Mouse (Mus musculus) MEL (cell line): ENCODE data around the gene 4930503B20Rik. TPM values are rescaled to one million over a fixed set of nuclear protein-coding genes. Genes with fewer than 3 reads are reported as not detected.

Source experiments
- DNase-seq: peaks from one replicate; pipeline ENCODE4 v3.0.0; 2011; ENCODE audit warnings: low read depth, low spot score
- H3K27ac ChIP-seq: 2 replicates; pipeline ENCODE4 v1.5.1; 2012; ENCODE audit warnings: low read depth, mild to moderate bottlenecking, control low read depth, low read length, moderate library complexity; ENCODE audit not compliant: control insufficient read depth
- H3K27me3 ChIP-seq, 2 experiments: fragments of 150-350 bp in 1 of 2; sonication (generic) in 1 of 2; 2 replicates each; pipeline ENCODE4 v1.6.1; 2012; ENCODE audit warnings: low read length in 2 of 2, mild to moderate bottlenecking in 2 of 2, improper control_type of control experiment in 1 of 2, moderate library complexity in 1 of 2; ENCODE audit not compliant: insufficient read depth in 2 of 2, control insufficient read depth in 1 of 2
- H3K36me3 ChIP-seq, 2 experiments: 2 replicates each; pipeline ENCODE4 v1.6.1; 2012 to 2014; ENCODE audit warnings: low read length in 2 of 2, improper control_type of control experiment in 1 of 2, inconsistent platforms in 1 of 2, mild to moderate bottlenecking in 1 of 2; ENCODE audit not compliant: insufficient read depth in 2 of 2, control insufficient read depth in 1 of 2
- H3K4me1 ChIP-seq, 2 experiments: fragments of 150-350 bp in 1 of 2; sonication (generic) in 1 of 2; 2 replicates each; pipeline ENCODE4 v1.6.1; 2012; ENCODE audit warnings: low read length in 2 of 2, improper control_type of control experiment in 1 of 2, mild to moderate bottlenecking in 1 of 2; ENCODE audit not compliant: insufficient read depth in 2 of 2, control insufficient read depth in 1 of 2
- H3K4me3 ChIP-seq, 2 experiments: fragments of 150-350 bp in 1 of 2; sonication (generic) in 1 of 2; 2 replicates each; pipeline ENCODE4 v1.5.1; 2012; ENCODE audit warnings: low read depth in 2 of 2, low read length in 2 of 2, mild to moderate bottlenecking in 2 of 2, moderate library complexity in 2 of 2, control low read depth in 1 of 2, improper control_type of control experiment in 1 of 2; ENCODE audit not compliant: control insufficient read depth in 1 of 2, insufficient read depth in 1 of 2
- H3K79me2 ChIP-seq: 2 replicates; pipeline ENCODE4 v1.6.1; 2012; ENCODE audit warnings: mild to moderate bottlenecking, low read length, moderate library complexity; ENCODE audit not compliant: control insufficient read depth, poor library complexity, insufficient read depth
- H3K9ac ChIP-seq: 2 replicates; pipeline ENCODE4 v1.6.1; 2012; ENCODE audit warnings: low read depth, mild to moderate bottlenecking, control low read depth, low read length, moderate library complexity; ENCODE audit not compliant: control insufficient read depth, poor library complexity, severe bottlenecking
- H3K9me3 ChIP-seq: fragments of 150-350 bp; sonication (generic); replicated peaks from 2 replicates; pipeline ENCODE4 v1.6.1; 2012; ENCODE audit warnings: mild to moderate bottlenecking, low read length, improper control_type of control experiment, moderate library complexity; ENCODE audit not compliant: insufficient read depth
- CHD1 ChIP-seq: IDR thresholded peaks from 2 replicates; pipeline ENCODE4 v1.6.1; 2012; ENCODE audit warnings: low read depth, mild to moderate bottlenecking, inconsistent platforms, low read length, improper control_type of control experiment
- CHD2 ChIP-seq: IDR thresholded peaks from 2 replicates; pipeline ENCODE4 v1.6.1; 2011; ENCODE audit warnings: low read length, improper control_type of control experiment
- ELF1 ChIP-seq: IDR thresholded peaks from 2 replicates; pipeline ENCODE4 v1.6.1; 2014; ENCODE audit warnings: low read depth, mild to moderate bottlenecking, inconsistent platforms, low read length, improper control_type of control experiment, moderate library complexity
- EP300 ChIP-seq, 2 experiments: IDR thresholded peaks; 2 replicates each; pipeline ENCODE4 v1.6.1; 2011; ENCODE audit warnings: improper control_type of control experiment in 2 of 2, low read length in 2 of 2, low read depth in 1 of 2, mild to moderate bottlenecking in 1 of 2
- GATA1 ChIP-seq: IDR thresholded peaks from 2 replicates; pipeline ENCODE4 v1.6.1; 2011; ENCODE audit warnings: low read depth, low read length, improper control_type of control experiment
- HCFC1 ChIP-seq: IDR thresholded peaks from 2 replicates; pipeline ENCODE4 v1.6.1; 2012; ENCODE audit warnings: low read depth, mild to moderate bottlenecking, inconsistent platforms, low read length, improper control_type of control experiment, moderate library complexity
- MAZ ChIP-seq: IDR thresholded peaks from 2 replicates; pipeline ENCODE4 v1.6.1; 2012; ENCODE audit warnings: low read depth, mild to moderate bottlenecking, inconsistent platforms, low read length, improper control_type of control experiment
- MXI1 ChIP-seq: IDR thresholded peaks from 2 replicates; pipeline ENCODE4 v1.6.1; 2011; ENCODE audit warnings: mild to moderate bottlenecking, low read depth, low read length, improper control_type of control experiment
- MYB ChIP-seq: IDR thresholded peaks from 2 replicates; pipeline ENCODE4 v1.6.1; 2011; ENCODE audit warnings: mild to moderate bottlenecking, low read depth, low read length, improper control_type of control experiment
- MYC ChIP-seq: IDR thresholded peaks from 2 replicates; pipeline ENCODE4 v1.6.1; 2011; ENCODE audit warnings: low read depth, mild to moderate bottlenecking, low read length, improper control_type of control experiment, moderate library complexity
- NRF1 ChIP-seq: IDR thresholded peaks from 2 replicates; pipeline ENCODE4 v1.6.1; 2014; ENCODE audit warnings: low read depth, mild to moderate bottlenecking, inconsistent platforms, low read length, improper control_type of control experiment, moderate library complexity; ENCODE audit not compliant: poor library complexity, insufficient read depth, severe bottlenecking
- POLR2A ChIP-seq, 2 experiments: IDR thresholded peaks; 2 replicates each; pipeline ENCODE4 v1.6.1; 2011 to 2012; ENCODE audit warnings: low read length in 2 of 2, mild to moderate bottlenecking in 2 of 2, control low read depth in 1 of 2, improper control_type of control experiment in 1 of 2, low read depth in 1 of 2, moderate library complexity in 1 of 2; ENCODE audit not compliant: control insufficient read depth in 1 of 2, insufficient read depth in 1 of 2, poor library complexity in 1 of 2
- POLR2AphosphoS2 ChIP-seq: IDR thresholded peaks from 2 replicates; pipeline ENCODE4 v1.6.1; 2011; ENCODE audit warnings: low read length, improper control_type of control experiment
- POLR2AphosphoS5 ChIP-seq: IDR thresholded peaks from 2 replicates; pipeline ENCODE4 v1.6.1; 2012; ENCODE audit warnings: low read depth, borderline replicate concordance, mild to moderate bottlenecking, inconsistent platforms, low read length, moderate library complexity, mixed read lengths
- RAD21 ChIP-seq: IDR thresholded peaks from 2 replicates; pipeline ENCODE4 v1.6.1; 2011; ENCODE audit warnings: mild to moderate bottlenecking, low read depth, low read length, improper control_type of control experiment
- SIN3A ChIP-seq: IDR thresholded peaks from 2 replicates; pipeline ENCODE4 v1.6.1; 2012; ENCODE audit warnings: low read length, improper control_type of control experiment, inconsistent platforms
- TAL1 ChIP-seq: IDR thresholded peaks from 2 replicates; pipeline ENCODE4 v1.6.1; 2012; ENCODE audit warnings: mild to moderate bottlenecking, inconsistent platforms, low read length, moderate library complexity, mixed read lengths
- TBP ChIP-seq: IDR thresholded peaks from 2 replicates; pipeline ENCODE4 v1.8.0; 2011; ENCODE audit warnings: low read depth, low read length, improper control_type of control experiment
- TCF12 ChIP-seq: IDR thresholded peaks from 2 replicates; pipeline ENCODE4 v1.6.1; 2014; ENCODE audit warnings: low read depth, mild to moderate bottlenecking, inconsistent platforms, low read length, improper control_type of control experiment, moderate library complexity
- ZMIZ1 ChIP-seq: IDR thresholded peaks from 2 replicates; pipeline ENCODE4 v1.6.1; 2012; ENCODE audit warnings: low read depth, mild to moderate bottlenecking, inconsistent platforms, low read length, improper control_type of control experiment, moderate library complexity
- polyA plus RNA-seq, 2 experiments: library from polyadenylated mRNA; stranded (reverse) in 1 of 2; unstranded in 1 of 2; fragments of >175 nt in 1 of 2; fragments of >200 nt in 1 of 2; gene quantifications; 2 replicates each; pipeline versions ENCODE4 v1.2.1 to v1.2.4; 2012; ENCODE audit warnings: low replicate concordance in 2 of 2, low read depth in 1 of 2; ENCODE audit not compliant: insufficient read length in 2 of 2, insufficient read depth in 1 of 2, missing spikeins in 1 of 2
- total RNA-seq: library from RNA; depleted of rRNA; stranded (reverse); fragments of 300-350 nt; gene quantifications from 2 replicates; pipeline ENCODE4 v1.2.3, GENCODE M21; 2012

The 4930503B20Rik gene
- total and polyA plus RNA-seq, 3 experiments: 0.08 TPM; not detected in 2

DNA sequence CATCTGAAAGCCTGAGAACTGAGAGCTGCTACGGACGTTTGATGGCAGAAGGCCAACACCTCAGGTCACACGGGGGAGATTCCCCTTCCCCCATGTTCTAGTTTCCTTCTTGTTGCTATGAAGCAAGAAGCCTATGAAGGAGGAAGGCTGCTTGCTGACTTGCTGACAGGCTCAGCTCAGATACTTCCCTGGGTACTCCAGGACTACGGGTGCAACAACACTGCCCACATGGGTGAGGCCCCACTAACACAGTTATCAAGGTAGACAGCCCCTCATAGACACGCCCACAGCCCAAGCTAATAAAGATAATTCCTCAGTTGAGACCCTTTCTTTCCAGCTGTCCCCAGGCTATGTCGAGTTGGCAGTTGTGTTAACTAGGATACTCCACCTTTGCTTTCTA, 2.6 kb upstream of the 4930503B20Rik start:
- TF ChIP-seq GATA1 (0 out of 2 replicates have a peak, but pooled peaks have one; percentile 21), ZMIZ1 (no peak), HCFC1 (no peak), CHD1 (no peak), RAD21 (no peak), CHD2 (no peak), TBP (no peak), POLR2A (IDR thresholded peaks at IDR 0.05; ENCODE audit: control insufficient read depth in 1 of 2, insufficient read depth in 1 of 2, low read depth in 1 of 2, low read length in 2 of 2, poor library complexity in 1 of 2) (no peak), MAZ (no peak), POLR2AphosphoS2 (no peak), MYB (no peak), NRF1 (no peak), SIN3A (no peak), EP300 (IDR thresholded peaks at IDR 0.05; ENCODE audit: low read depth in 1 of 2, low read length in 2 of 2) (0 out of 4 replicates have a peak, but pooled peaks of 1 of the 2 experiments have one; percentile 34)
- Histone ChIP-seq H3K9ac (no peak overlapping the region), H3K4me1 (peaks cover 4 to 22% of the 10 kb centered on the region in 2 experiments), H3K27ac (no peak overlapping the region), H3K9me3 (no peaks in the 10 kb centered on the region), H3K27me3 (no peaks in the 10 kb centered on the region), H3K4me3 (no peak overlapping the region), H3K36me3 (peaks cover 0 to 19% of the 10 kb centered on the region in 2 experiments; a peak in 2 of 4 replicates), H3K79me2 (no peaks in the 10 kb centered on the region)
- peak; percentile 51 for DNase-seq

DNA sequence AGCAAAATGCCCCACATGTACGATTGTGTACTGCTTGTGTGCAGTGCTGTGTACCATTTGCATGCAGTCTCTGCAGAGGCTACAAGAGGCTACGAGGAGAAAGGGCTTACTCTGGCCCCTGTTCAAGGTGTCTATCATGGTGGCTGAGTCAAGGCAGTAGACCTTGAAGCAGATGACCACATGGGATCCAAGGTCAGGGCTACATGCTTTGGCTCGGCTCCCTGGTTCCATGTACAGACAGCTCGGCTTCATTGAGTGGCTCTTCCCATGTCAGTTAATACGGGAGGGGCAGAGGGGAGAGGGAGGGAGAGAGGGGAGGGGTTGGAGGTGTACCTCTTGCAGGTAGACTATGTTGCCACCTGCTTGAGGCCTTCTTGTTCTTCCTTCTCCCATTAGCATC, 1.3 kb upstream of the 4930503B20Rik start:
- DNase-seq: no peak
- Histone ChIP-seq H3K4me3 (no peak overlapping the region), H3K4me1 (peaks cover 4 to 22% of the 10 kb centered on the region in 2 experiments), H3K27ac (no peak overlapping the region), H3K9ac (no peak overlapping the region), H3K27me3 (no peaks in the 10 kb centered on the region), H3K9me3 (no peaks in the 10 kb centered on the region), H3K36me3 (peaks cover 0 to 19% of the 10 kb centered on the region in 2 experiments; a peak in 2 of 4 replicates), H3K79me2 (no peaks in the 10 kb centered on the region)
- no peak for TF ChIP-seq MYC
- no peak for TF ChIP-seq TAL1
- no peak for TF ChIP-seq POLR2AphosphoS5
- no peak for TF ChIP-seq ELF1
- no peak for TF ChIP-seq TCF12
- TF ChIP-seq MXI1: no peak
